Mouse (Mus musculus) erythroblast, embryonic 14.5 days (primary cell): ENCODE data around the gene Ybx2.
"Not testable (repeated sequence)": the region's sequence is repeated elsewhere in the genome, so short reads cannot be mapped to it uniquely, and the experiment has no call there.

Source experiments
- GATA1 ChIP-seq: IDR thresholded peaks from 2 replicates; pipeline ENCODE4 v1.6.1; 2012; ENCODE audit warnings: low read length, inconsistent platforms, mixed read lengths
- TAL1 ChIP-seq: IDR thresholded peaks from 3 replicates; pipeline ENCODE4 v1.6.1; 2012; ENCODE audit warnings: low read length, inconsistent platforms, mixed read lengths

- not testable (repeated sequence) for TF ChIP-seq GATA1, TAL1
These were observed 5.4 kb upstream of the Ybx2 start for GRCm38 (mm10) chr11:69930176-69930575.
